Mouse (Mus musculus) brain, embryonic 14.5 days (tissue): ENCODE results near the gene Arhgef7. TPM values are rescaled to one million over a fixed set of nuclear protein-coding genes. Genes with fewer than 3 reads are reported as not detected.
A peak's percentile ranks its signal among the peaks of the same experiment; 100 is the strongest.
"Not testable (repeated sequence)": the region's sequence is repeated elsewhere in the genome, so short reads cannot be mapped to it uniquely, and the experiment has no call there.

Source experiments
- DNase-seq: peaks from one replicate; pipeline ENCODE4 v3.0.0-alpha.2; 2011; ENCODE audit warnings: low read depth
- CTCF ChIP-seq: fragments of 200-500 bp; IDR thresholded peaks from 2 replicates; pipeline ENCODE4 v1.5.1; 2012; ENCODE audit warnings: inconsistent platforms, mild to moderate bottlenecking, moderate library complexity, borderline replicate concordance; ENCODE audit not compliant: insufficient read depth, insufficient read length; ENCODE audit errors: extremely low read depth
- POLR2A ChIP-seq: fragments of 200-500 bp; IDR thresholded peaks from 2 replicates; pipeline ENCODE4 v1.6.1; 2012; ENCODE audit warnings: mild to moderate bottlenecking, inconsistent platforms, borderline replicate concordance; ENCODE audit not compliant: poor library complexity, insufficient read depth, insufficient read length, severe bottlenecking; ENCODE audit errors: extremely low read depth
- polyA plus RNA-seq: library from polyadenylated mRNA; depleted of rRNA; stranded (reverse); fragments of >200 nt; gene quantifications from 2 replicates; pipeline ENCODE4 v1.2.3, GENCODE M21; 2012; rRNA removed

Gene Arhgef7
- polyA plus RNA-seq, 1 experiment = 124 TPM

GRCm38 (mm10) chr8:11840174-11840573, 112.7 kb downstream of the Arhgef7 start, which contains the start of gene Tex29:
Tex29 (plus strand) TSS chr8:11840474.
- DNase-seq = no peak
- TF ChIP-seq POLR2A = no peak
- TF ChIP-seq CTCF = no peak

GRCm38 (mm10) chr8:11841571-11841970, 114.0 kb downstream of the Arhgef7 start:
- no peak for TF ChIP-seq CTCF
- TF ChIP-seq POLR2A = no peak
- peak; percentile 81 for DNase-seq

GRCm38 (mm10) chr8:11842757-11843156, 115.2 kb downstream of the Arhgef7 start:
- DNase-seq = no peak
- TF ChIP-seq CTCF = no peak
- no peak for TF ChIP-seq POLR2A

- TF ChIP-seq POLR2A (no peak), CTCF (no peak)
- DNase-seq = peak; percentile 77
Measured at GRCm38 (mm10) chr8:11843677-11844315, 116.3 kb downstream of the Arhgef7 start.

- no peak for DNase-seq
- TF ChIP-seq POLR2A (no peak), CTCF (no peak)
Measured at GRCm38 (mm10) chr8:11844316-11844685, 116.8 kb downstream of the Arhgef7 start.

- DNase-seq = no peak
- TF ChIP-seq POLR2A = no peak
- TF ChIP-seq CTCF = no peak
Measured at GRCm38 (mm10) chr8:11846807-11847206, 119.3 kb downstream of the Arhgef7 start.

GRCm38 (mm10) chr8:11867832-11868231, 140.3 kb downstream of the Arhgef7 start:
- TF ChIP-seq CTCF = peak; percentile 41; the same call in 1 of the 2 replicates
- no peak for TF ChIP-seq POLR2A
- no peak for DNase-seq

GRCm38 (mm10) chr8:11874227-11874626, 146.7 kb downstream of the Arhgef7 start:
- not testable (repeated sequence) for DNase-seq

- DNase-seq = no peak
- no peak for TF ChIP-seq POLR2A
- TF ChIP-seq CTCF = no peak
Measured at GRCm38 (mm10) chr8:11884646-11885045, 157.1 kb downstream of the Arhgef7 start.

Other genes starting within 250 kb of the Arhgef7 start
- gene Rab20, start 249.0 kb upstream of the Arhgef7 start, polyA plus RNA-seq = 0.55 and 0.85 TPM in 2 replicates
- 126 and 165 TPM in 2 replicates for gene Naxd, start 230.2 kb upstream of the Arhgef7 start, polyA plus RNA-seq
- 44.1 and 54.9 TPM in 2 replicates for gene Cars2, start 176.9 kb upstream of the Arhgef7 start, polyA plus RNA-seq
- gene Ing1, start 172.2 kb upstream of the Arhgef7 start, polyA plus RNA-seq = 57.3 and 69.9 TPM in 2 replicates
- 151 and 230 TPM in 2 replicates for gene Ankrd10, start 92.0 kb upstream of the Arhgef7 start, polyA plus RNA-seq
- gene 1700016D06Rik, start 26.7 kb upstream of the Arhgef7 start, polyA plus RNA-seq = not detected in 2 replicates
- gene Tex29, start 112.8 kb downstream of the Arhgef7 start, polyA plus RNA-seq = 0.12 TPM in 1 of 2 replicates, not detected in the other